Mouse (Mus musculus) skeletal muscle tissue, adult 2 months (tissue): ENCODE measurements around the gene Ttc38.
A peak's percentile ranks its signal among the peaks of the same experiment; 100 is the strongest.
"Not testable (repeated sequence)": the region's sequence is repeated elsewhere in the genome, so short reads cannot be mapped to it uniquely, and the experiment has no call there.

Experiments
- DNase-seq: peaks from one replicate; pipeline ENCODE4 v3.0.0-alpha.2; 2012; ENCODE audit warnings: low read depth, low spot score

Gene Ttc38

DNA sequence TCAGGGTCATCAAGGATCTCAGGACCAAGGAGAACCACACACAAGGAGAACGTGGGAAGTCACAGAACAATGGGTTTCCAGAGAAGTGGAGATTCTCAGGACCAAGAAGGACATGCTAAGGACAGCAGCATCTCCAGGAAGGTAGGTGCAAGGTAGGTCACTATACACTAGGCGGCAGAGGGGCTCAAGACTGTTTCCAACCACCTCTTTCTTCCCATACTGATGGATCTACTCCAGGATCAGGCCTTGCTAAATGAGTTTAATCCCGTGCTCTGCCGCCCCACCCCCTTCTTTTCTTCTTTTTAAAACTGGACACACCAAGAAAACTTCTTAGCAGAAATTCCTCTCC lies 10.1 kb upstream of the Ttc38 start:
- no peak for DNase-seq

DNA sequence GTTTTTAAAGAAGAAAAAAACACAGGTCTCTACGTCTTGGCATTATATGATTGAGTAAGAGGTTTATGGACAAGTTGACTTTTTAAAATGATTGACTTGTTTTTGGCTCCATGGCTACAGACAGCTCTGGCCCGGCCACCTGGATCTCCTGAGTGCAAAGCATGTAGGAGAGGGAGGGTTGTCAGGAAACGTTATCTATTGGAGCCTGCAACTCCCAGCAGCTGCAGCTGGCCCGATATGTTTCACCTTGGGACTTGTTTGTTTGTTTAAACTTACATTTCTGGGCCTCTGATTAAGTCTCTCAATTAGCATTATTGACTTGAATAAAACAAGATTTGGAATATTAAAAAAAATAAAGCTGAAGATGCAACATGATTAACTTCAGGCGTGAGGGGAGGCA lies 5.4 kb upstream of the Ttc38 start:
- no peak for DNase-seq

DNA sequence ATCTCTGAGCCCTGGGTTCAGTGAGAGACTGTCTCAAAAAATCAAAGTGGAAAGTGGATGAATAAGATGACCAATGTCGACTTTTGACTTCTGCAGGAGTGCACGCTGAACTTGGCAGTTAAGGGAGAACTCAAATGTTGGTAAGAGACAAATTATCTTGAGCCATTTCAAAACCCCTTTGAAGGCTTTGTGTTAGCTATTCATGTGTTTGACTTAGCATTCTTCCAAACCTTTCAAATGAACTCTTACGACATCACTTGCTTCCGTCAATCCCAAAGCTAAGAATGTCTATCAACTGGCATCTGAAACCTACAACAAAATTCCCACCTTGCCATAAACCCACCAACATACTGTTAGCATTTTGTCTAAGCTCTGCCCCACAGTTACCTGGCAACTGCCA lies 4.0 kb upstream of the Ttc38 start:
- DNase-seq = no peak

DNA sequence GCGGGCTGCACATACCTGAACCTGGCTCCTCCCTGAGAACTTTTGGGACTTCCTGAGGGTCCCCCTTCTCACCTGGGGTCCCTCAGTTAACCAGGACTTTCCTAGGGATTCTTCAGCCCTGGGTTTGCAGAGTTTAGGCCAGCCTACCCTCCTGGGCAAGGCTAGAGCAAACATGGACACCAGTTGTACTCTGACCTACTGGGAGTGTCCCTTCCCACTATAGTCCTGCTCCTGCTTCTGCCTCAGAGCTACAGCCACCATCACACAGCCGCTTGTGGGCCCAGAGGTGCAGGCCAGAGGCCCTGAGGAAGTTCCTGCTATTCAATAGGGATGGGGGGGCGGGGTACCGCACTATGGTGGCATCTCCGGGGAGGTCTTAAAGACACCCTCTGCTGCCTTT lies 2.6 kb upstream of the Ttc38 start:
- no peak for DNase-seq

DNA sequence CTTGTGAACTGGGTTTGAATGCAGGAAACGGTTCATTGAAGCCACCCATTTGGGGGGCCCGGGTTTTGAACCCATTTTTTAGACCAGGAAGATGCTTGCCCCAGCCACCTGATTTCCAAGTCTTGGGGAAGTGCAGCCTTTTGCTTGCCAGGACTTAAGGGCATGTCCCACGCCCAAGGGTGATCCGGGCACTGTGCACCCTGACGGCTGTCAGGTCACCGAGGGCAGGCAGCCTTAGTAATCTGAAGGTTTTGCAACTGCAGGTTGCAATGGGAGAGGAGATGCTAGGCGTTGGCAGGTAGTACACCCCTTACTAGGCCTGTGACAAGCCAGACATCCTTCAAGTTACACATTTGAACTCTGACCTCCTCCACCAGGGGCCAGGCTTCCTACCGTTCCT lies 493 bp downstream of the Ttc38 start:
- DNase-seq = no peak

DNA sequence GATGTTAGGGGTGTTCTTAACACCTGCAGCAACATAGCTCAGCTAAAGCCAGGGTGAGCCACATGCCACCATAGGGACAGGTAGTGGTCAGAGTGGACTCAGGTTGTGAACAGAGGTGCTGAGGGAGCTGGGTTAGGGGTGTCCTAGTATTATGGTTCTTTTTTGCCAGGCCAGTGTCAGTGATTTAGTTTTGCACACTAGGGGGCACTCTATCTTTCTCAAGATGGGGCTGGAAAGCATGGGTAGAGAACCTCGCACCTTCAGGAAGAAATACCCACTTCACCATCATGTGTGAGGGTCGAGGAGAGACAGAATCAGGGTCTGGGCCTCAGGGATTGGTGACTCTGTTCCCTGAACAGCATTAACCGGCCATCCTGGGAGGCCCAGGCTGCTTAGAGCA lies 3.2 kb downstream of the Ttc38 start:
- no peak for DNase-seq

DNA sequence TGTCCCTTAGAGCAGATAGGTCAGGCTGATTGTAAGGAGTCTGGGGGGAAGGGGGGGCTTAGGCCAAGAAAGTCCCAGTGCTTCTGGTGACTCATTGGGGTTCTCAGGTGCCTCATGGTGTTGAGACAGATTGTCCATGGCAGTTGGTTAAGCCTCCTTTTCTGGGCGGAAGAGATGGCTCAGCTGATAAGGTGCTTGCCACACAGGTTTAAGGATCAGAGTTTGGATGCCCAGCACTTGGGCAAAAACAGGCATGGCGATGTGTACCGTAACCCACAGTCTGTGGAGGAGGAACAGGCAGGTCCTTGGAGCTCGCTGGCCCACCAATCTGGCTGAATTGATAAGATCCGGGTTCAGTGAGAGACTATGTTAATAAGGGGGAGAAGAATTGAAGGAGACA lies 4.8 kb downstream of the Ttc38 start:
- DNase-seq = no peak

DNA sequence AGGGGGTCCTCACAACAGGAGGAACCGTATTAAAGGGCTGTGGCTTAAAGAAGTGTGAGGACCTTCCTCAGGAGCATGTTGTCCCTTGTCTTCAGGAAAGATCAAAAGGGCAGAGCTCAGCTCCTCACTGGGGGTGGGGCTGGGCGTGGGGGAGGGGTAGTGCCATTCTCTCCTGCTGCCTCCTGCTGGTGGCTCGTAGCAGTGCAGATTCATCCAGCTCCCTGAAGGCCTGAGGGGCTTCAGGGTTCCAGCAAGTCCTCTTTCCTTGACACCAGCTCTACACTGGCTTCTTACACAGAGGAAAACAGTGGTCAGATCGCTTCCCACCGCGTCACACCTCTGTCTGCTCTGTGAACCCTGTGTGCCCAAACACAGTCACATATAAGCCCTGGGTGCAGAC lies 8.9 kb downstream of the Ttc38 start:
- no peak for DNase-seq

DNA sequence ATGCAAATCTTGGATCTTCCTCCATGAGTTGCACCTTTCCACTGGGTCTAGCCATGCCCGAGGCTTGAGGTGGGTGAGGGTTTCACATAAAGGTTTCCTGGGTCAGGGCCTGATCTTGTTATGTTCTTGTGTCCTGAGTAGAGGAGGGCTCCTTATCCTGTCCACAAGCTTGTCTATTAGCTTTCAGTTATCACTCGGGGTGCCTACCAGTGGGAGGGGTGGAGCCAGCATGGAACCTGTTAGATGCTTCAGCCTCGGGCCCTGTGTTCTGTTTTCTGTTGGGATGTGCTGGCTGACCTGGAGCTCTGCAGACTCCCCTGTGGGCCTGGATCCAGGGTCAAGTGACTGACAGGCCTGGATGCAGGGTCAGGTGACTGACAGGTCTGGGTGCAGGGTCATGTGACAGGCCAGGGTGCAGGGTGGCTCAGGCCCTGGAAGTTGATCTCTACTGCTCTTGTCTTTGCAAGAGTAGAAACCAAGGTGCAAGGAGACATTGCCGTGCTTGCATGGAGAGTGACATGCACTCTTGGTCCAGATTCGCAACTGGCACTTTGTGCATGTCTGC lies 9.8 kb downstream of the Ttc38 start:
- no peak for DNase-seq

DNA sequence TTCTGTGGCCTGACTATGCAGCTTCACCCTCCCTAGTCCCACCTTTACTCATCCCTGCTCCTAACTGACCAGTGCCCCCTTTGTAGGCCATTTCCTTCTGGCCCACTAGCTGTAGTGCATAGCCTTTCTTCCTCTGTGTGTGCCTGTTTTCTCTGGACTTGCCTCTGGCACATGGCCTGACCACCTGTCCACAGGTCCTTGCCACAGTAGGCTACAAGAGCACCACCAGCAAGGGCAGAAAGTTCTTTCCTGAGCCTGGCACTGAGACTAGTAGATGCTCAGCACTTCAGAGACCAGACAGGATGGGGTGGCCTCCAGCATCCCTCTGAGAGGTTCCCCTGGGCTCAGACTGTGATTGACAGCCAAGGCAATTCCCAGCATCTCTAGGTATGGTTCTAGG lies 13.0 kb downstream of the Ttc38 start:
- no peak for DNase-seq

DNA sequence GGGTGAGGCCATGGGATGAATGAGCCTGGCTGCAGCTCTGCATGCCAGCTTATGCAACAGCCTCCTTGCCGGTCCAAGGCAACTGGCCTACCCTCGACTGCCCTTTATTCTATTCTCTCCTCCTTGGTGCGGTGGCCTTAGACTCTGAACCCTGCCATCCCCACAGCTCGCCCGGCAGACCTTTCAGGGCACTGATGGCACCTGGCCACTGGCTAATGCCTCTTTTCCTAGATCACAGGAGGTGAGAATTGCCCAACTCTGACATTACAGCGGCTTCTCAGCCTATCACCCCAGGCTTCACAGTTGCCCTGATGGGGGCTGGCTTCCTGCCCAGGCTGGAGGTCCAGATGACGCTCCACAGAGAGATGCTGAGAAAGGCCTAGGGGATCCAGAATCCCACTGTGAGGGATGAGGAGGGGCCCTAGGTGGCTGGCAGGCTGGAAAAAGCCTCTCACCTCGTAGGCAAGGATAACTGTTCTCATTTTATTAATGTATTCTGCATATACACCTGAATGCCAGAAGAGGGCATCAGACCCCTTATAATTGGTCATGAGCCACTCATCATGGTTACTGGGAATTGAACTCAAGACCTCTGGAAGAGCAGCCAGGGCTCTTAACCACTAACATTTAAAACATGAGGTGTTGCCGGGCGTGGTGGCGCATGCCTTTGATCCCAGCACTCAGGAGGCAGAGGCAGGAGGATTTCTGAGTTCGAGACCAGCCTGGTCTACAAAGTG lies 19.7 kb downstream of the Ttc38 start:
- DNase-seq = no peak

DNA sequence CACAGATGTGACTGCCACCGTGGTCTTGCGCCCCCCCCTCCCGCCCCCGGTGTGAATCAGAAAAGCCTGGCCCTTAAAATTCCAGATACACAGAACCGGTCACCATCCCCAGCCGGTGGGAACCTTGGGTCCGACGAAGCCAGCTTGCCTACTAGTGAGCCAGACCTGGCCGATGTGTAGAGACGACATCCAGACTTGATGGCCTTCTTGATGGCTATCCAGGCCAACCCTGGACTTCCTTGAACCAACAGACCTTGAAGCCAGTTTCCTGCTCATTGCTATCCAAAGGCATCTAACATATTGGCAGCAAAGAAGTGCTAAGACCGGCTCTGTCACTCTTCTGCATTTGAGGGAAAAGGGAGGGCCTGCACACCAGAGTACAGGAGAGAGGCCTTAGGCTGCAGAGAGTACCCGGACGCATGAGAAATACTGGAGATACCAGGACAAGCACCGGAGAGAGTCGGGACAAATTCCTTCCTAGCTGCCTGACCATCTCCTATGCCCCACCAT lies 26.9 kb downstream of the Ttc38 start:
- no peak for DNase-seq

DNA sequence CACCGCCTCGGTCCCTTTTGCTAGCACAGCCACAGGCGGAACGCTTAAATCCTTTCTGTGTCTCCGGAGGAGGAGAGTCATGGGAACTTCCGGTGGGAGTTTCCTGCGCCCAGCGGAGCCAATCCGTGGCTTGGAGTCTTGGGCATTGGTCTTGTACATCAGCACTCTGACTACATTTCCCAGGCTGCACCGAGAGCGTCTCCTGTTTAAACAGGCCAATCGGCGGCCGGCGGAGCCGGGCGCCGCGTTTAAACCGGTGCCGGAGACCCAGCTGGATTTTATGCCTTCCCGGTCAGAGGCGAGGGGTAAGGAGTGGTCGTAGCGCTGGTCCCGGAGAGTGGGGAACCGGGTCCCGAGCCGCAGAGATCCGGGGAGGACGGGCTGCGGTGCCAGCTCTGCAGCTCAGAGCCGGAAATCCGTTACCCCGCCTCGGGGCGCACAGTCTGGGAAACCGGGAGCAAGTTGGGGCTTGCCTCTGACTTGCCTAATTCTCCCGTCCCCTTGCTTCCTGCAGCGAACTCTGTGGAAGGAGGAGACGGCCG lies 27.5 kb downstream of the Ttc38 start, which contains the start of gene Gtse1:
Gene Gtse1, plus strand, starts transcription at position 256 of the 542 bp plus-strand sequence.
- peak; percentile 93 for DNase-seq

DNA sequence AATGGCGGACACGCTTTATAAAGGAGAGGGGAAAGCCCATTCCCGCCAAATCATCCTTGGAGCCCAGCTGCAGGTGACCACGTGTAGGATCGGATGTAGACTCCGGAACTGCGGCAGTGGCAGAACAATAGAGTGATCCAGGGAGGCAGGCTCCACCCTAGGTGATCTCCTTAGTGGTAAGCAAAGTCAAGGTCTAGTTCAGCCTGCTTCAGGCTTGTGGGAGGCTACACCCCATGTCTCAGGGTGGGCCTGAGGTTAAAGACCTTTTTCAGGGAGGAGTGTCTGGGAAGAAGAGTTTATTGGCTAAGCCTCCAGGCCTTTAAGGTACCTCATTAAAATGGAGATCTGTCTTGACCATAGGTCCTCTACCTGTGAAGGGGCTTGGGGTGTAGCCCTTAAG lies 33.8 kb downstream of the Ttc38 start:
- DNase-seq = not testable (repeated sequence)

DNA sequence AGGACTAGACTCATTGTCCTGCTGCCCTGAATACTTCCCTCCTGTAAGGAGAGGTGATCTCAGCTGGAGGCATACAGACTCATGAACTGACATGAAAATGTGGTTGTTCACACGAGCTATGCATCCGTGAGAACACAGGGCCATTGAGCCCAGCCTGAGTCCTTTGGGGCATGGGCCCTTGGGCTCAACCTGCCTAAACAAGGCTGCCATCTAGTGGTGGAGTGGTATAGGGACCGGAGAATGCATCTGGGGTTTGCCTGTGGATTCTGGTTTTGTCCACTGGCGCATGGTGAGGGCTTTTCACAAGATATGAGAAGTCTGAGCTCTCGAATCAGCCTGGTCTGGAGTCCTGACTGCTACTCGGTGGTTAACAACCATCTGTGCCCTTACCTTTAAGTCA lies 35.6 kb downstream of the Ttc38 start:
- DNase-seq = peak; percentile 55

DNA sequence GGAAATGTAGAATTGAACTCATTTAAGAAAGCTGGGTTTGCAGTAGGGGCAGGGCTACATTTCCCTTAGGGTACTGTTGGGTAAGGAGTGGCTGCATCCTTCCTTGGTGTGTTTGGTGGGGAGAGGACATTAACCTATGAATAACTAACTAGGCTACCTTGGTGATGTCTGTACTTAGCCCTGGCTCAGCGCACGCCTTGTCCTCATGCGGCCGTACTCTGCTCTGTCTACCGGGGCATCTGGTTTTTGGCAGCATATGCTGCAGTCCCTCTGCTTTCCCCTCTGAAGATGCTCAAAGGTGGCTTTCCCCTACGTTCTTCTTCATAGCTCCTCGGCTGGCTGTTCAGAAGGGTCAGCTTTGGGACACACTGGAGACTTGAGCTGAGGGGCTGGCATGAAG lies 45.2 kb downstream of the Ttc38 start:
- DNase-seq = no peak

DNA sequence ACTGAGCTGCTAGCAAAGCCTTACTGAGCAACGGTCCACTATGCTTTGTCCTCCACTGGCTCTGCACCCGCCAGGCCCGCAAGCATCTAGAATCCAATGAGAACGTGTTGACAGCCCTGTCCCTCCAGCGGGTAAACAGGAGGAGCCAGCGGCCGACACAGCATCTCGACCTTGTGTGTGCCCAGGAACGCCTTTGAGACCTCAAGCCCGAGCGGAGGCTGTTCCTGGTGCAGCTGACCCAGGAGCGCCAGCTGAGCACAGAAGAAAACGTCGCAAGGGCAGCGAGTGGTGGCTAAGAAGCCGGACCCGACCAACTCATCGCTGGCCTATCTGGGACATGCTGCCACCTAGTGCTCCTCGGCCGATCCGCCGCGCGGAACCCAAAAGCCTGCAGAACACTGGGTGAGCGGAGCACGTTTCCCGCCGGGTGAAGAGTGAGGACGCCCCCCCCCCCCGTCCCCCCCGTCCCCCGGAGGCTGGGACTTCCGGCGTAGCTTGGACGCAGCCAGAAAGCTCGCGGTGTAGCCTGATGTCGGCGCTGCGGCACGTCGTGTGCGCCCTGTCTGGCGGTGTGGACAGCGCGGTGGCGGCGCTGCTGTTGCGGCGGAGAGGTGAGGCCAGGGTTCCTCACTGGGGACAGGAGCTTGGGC lies 46.9 kb downstream of the Ttc38 start, which contains the start of gene Trmu:
Gene Trmu, plus strand, starts transcription at position 465 of the 650 bp plus-strand sequence.
- DNase-seq = peak; percentile 90

DNA sequence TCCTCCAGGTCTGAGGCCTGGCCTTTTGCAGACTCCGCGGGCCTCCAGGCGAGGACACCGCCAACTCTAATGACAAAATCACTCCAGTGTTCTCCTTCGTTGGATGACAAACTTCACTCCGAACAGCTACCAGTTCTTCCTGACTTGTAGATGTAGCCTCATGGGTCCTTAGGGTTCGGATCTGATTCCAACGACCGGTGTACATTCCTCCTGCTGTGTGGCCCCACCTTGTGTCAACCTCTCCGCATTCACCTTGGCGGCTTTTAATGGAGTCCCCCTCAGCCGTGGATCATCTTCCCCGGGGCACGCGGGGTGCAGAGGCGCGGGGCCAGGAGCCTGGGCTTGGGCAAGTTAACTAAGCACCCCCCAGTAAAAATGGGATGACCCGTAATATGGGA lies 47.4 kb downstream of the Ttc38 start:
- DNase-seq = no peak

DNA sequence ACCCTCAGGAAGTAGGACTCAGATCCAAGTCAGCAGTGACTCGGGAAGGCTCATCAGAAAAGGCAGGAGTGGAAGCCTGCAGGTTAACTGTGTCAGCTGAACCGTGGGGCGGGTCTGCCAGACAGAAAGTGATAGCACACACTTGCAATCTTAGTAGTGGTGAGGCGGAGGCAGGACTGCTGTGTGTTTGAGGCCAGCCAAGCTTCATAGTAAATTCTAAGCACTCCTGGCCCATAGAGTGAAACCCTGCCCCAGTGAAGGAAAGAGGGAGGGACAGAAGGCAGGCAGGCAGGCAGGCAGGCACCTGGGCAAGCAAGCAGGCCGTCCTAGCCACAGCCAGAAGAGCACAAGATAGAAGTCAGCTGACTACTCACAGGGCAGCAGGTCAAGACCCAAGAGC lies 53.5 kb downstream of the Ttc38 start:
- peak; percentile 68 for DNase-seq

DNA sequence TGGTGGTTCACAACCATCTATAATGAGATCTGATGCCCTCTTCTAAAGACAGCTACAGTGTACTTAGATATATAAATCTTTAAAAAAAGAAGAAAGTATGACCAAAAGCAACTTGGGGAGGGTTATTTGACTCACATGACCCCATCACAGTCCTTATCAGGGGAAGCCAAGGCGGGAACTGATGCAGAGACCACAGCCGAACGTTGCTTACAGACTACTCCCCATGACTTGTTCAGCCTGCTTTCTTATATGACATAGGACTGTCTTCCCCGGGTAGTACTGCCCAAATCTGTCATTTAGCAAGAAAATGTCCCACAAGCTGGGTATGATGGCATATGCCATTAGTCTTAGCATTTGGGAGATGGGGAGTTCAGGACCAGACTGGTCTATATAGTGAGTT lies 57.1 kb downstream of the Ttc38 start:
- no peak for DNase-seq

DNA sequence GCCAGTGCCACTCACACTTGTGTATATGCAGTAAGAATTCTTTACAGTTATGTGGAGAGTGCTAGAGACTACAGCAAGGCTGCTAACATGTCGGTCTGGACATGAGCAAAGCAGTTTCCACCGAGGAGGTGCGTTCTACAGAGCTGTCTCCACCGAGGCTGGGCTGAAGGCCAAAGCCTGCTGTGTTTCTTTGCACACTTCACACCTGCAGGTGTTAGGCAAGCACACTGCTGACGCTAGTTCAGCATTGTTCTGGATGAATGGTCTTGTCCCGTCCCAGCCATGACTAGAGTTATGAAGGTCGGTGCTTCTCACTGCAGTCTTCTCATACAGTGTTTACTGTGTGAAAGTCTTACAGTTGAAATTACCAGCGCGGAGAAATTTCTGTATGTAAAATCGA lies 59.9 kb downstream of the Ttc38 start:
- DNase-seq = no peak

DNA sequence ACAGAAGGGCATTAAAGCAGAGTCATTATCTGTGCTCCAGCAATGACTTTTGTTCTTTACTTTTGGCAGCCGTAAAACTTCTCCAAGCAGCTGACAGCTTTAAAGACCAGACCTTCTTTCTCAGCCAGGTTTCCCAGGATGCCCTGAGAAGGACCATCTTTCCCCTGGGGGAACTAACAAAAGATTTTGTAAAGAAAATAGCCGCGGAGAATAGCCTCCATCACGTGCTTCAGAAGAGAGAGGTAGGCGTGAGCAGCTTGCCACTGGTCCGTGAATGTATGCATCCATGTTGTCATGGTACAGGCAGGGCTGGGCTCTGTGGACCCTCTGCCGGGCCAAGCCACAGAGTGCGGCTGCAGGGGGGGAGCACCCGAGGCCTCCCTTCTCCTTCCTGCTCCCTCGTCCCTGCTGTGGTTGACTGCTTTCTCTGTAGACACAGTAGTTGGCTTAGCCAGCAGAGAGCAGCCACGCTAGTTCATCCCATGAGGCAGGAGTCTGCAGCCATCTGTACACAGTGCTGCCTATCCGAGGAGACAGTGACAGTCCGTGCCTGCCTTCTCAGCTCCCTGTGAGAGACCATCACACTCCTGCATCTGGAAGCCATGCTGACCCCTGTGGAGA lies 60.5 kb downstream of the Ttc38 start:
- DNase-seq = no peak
